Mouse (Mus musculus): Measurements from ENCODE around the gene Tufm. TPM values are rescaled to one million over a fixed set of nuclear protein-coding genes. Genes with fewer than 3 reads are reported as not detected.
A peak's percentile ranks its signal among the peaks of the same experiment; 100 is the strongest.

Gene Tufm
- polyA plus RNA-seq, 1 experiment, result not detected

- H3K4me1 ChIP-seq (ENCODE audit: control insufficient read depth, insufficient read depth, low read length), result peaks cover 15% of the 10 kb centered on the region; the same call in 1 of the 2 replicates
- WGBS, result 60% methylated on average over 5 of the region's 5 CpGs
Measured at GRCm38 (mm10) chr7:126463004-126463403, 24.2 kb upstream of the Tufm start, which contains the start of gene Atp2a1. Gene Atp2a1 (minus strand): TSS chr7:126463108.

GRCm38 (mm10) chr7:126463547-126463946, 23.6 kb upstream of the Tufm start:
- WGBS, result 77% methylated on average over 4 of the region's 4 CpGs
- no peak overlapping the region for H3K27ac ChIP-seq (ENCODE audit: insufficient read depth, low read depth, low read length)
- TF ChIP-seq CTCF (IDR thresholded peaks at IDR 0.05; ENCODE audit: insufficient read depth, low read depth, low read length) (no peak), POLR2A (IDR thresholded peaks at IDR 0.05; ENCODE audit: insufficient read depth, low read depth, low read length) (no peak)
- no peak overlapping the region for H3K4me3 ChIP-seq (ENCODE audit: insufficient read depth, low read depth, low read length)
- peaks cover 19% of the 10 kb centered on the region; the same call in 1 of the 2 replicates for H3K4me1 ChIP-seq (ENCODE audit: control insufficient read depth, insufficient read depth, low read length)

More at GRCm38 (mm10) chr7:126463004-126463403, 24.2 kb upstream of the Tufm start, which contains the start of gene Atp2a1:
- TF ChIP-seq POLR2A (IDR thresholded peaks at IDR 0.05; ENCODE audit: insufficient read depth, low read depth, low read length), result no peak
- TF ChIP-seq CTCF (IDR thresholded peaks at IDR 0.05; ENCODE audit: insufficient read depth, low read depth, low read length), result no peak
- Histone ChIP-seq H3K4me3 (ENCODE audit: insufficient read depth, low read depth, low read length) (no peak within 1 kb of the TSS), H3K27ac (ENCODE audit: insufficient read depth, low read depth, low read length) (no peak within 1 kb of the TSS)

GRCm38 (mm10) chr7:126464121-126464520, 23.0 kb upstream of the Tufm start:
- H3K27ac ChIP-seq (ENCODE audit: insufficient read depth, low read depth, low read length), result no peak overlapping the region
- H3K4me1 ChIP-seq (ENCODE audit: control insufficient read depth, insufficient read depth, low read length), result peaks cover 19% of the 10 kb centered on the region; the same call in 1 of the 2 replicates
- WGBS, result 68% methylated on average over 4 of the region's 4 CpGs
- TF ChIP-seq POLR2A (IDR thresholded peaks at IDR 0.05; ENCODE audit: insufficient read depth, low read depth, low read length) (no peak), CTCF (IDR thresholded peaks at IDR 0.05; ENCODE audit: insufficient read depth, low read depth, low read length) (no peak)
- no peak overlapping the region for H3K4me3 ChIP-seq (ENCODE audit: insufficient read depth, low read depth, low read length)

- peaks cover 19% of the 10 kb centered on the region; the same call in 1 of the 2 replicates for H3K4me1 ChIP-seq (ENCODE audit: control insufficient read depth, insufficient read depth, low read length)
- no peak overlapping the region for H3K4me3 ChIP-seq (ENCODE audit: insufficient read depth, low read depth, low read length)
- 55% methylated on average over 5 of the region's 5 CpGs for WGBS
- no peak overlapping the region for H3K27ac ChIP-seq (ENCODE audit: insufficient read depth, low read depth, low read length)
- TF ChIP-seq CTCF (IDR thresholded peaks at IDR 0.05; ENCODE audit: insufficient read depth, low read depth, low read length), result no peak
- no peak for TF ChIP-seq POLR2A (IDR thresholded peaks at IDR 0.05; ENCODE audit: insufficient read depth, low read depth, low read length)
Measured at GRCm38 (mm10) chr7:126464836-126465235, 22.3 kb upstream of the Tufm start.

GRCm38 (mm10) chr7:126465246-126466030, 21.7 kb upstream of the Tufm start:
- Histone ChIP-seq H3K4me3 (ENCODE audit: insufficient read depth, low read depth, low read length) (no peak overlapping the region), H3K4me1 (ENCODE audit: control insufficient read depth, insufficient read depth, low read length) (peaks cover 19% of the 10 kb centered on the region; the same call in 1 of the 2 replicates), H3K27ac (ENCODE audit: insufficient read depth, low read depth, low read length) (no peak overlapping the region)
- 48% methylated on average over 7 of the region's 7 CpGs for WGBS
- TF ChIP-seq CTCF (IDR thresholded peaks at IDR 0.05; ENCODE audit: insufficient read depth, low read depth, low read length) (no peak), POLR2A (IDR thresholded peaks at IDR 0.05; ENCODE audit: insufficient read depth, low read depth, low read length) (no peak)

- no peak overlapping the region for H3K27ac ChIP-seq (ENCODE audit: insufficient read depth, low read depth, low read length)
Measured at GRCm38 (mm10) chr7:126466116-126466515, 21.0 kb upstream of the Tufm start.

GRCm38 (mm10) chr7:126466707-126467106, 20.5 kb upstream of the Tufm start:
- Histone ChIP-seq H3K27ac (ENCODE audit: insufficient read depth, low read depth, low read length) (no peak overlapping the region), H3K4me1 (ENCODE audit: control insufficient read depth, insufficient read depth, low read length) (peaks cover 19% of the 10 kb centered on the region; the same call in 1 of the 2 replicates), H3K4me3 (ENCODE audit: insufficient read depth, low read depth, low read length) (no peak overlapping the region)
- 81% methylated on average over 5 of the region's 5 CpGs for WGBS
- no peak for TF ChIP-seq POLR2A (IDR thresholded peaks at IDR 0.05; ENCODE audit: insufficient read depth, low read depth, low read length)
- TF ChIP-seq CTCF (IDR thresholded peaks at IDR 0.05; ENCODE audit: insufficient read depth, low read depth, low read length), result no peak

More at GRCm38 (mm10) chr7:126466116-126466515, 21.0 kb upstream of the Tufm start:
- no peak for TF ChIP-seq POLR2A (IDR thresholded peaks at IDR 0.05; ENCODE audit: insufficient read depth, low read depth, low read length)
- no peak for TF ChIP-seq CTCF (IDR thresholded peaks at IDR 0.05; ENCODE audit: insufficient read depth, low read depth, low read length)
- Histone ChIP-seq H3K4me3 (ENCODE audit: insufficient read depth, low read depth, low read length) (no peak overlapping the region), H3K4me1 (ENCODE audit: control insufficient read depth, insufficient read depth, low read length) (peaks cover 19% of the 10 kb centered on the region; the same call in 1 of the 2 replicates)
- WGBS, result 53% methylated on average over 9 of the region's 9 CpGs

GRCm38 (mm10) chr7:126467271-126467670, 19.9 kb upstream of the Tufm start:
- peak; percentile 20; the same call in 1 of the 2 replicates for TF ChIP-seq CTCF (IDR thresholded peaks at IDR 0.05; ENCODE audit: insufficient read depth, low read depth, low read length)
- no peak for TF ChIP-seq POLR2A (IDR thresholded peaks at IDR 0.05; ENCODE audit: insufficient read depth, low read depth, low read length)
- Histone ChIP-seq H3K27ac (ENCODE audit: insufficient read depth, low read depth, low read length) (no peak overlapping the region), H3K4me1 (ENCODE audit: control insufficient read depth, insufficient read depth, low read length) (peaks cover 23% of the 10 kb centered on the region; the same call in 1 of the 2 replicates), H3K4me3 (ENCODE audit: insufficient read depth, low read depth, low read length) (no peak overlapping the region)
- 63% methylated on average over 5 of the region's 5 CpGs for WGBS
